Mouse (Mus musculus): ENCODE measurements around the gene Slc36a4.

- no peak for TF ChIP-seq CTCF (IDR thresholded peaks at IDR 0.05; ENCODE audit: borderline replicate concordance, control insufficient read depth, extremely low read depth, insufficient read depth, low read length, poor library complexity)
- no peak for TF ChIP-seq POLR2A (IDR thresholded peaks at IDR 0.05; ENCODE audit: control insufficient read depth, extremely low read depth, insufficient read depth, low read length, poor library complexity)
These were observed 8.8 kb downstream of the Slc36a4 start for GRCm38 (mm10) chr9:15718295-15718694.
